Mouse (Mus musculus): ENCODE data around the gene Tubg2.
A peak's percentile ranks its signal among the peaks of the same experiment; 100 is the strongest.

DNA sequence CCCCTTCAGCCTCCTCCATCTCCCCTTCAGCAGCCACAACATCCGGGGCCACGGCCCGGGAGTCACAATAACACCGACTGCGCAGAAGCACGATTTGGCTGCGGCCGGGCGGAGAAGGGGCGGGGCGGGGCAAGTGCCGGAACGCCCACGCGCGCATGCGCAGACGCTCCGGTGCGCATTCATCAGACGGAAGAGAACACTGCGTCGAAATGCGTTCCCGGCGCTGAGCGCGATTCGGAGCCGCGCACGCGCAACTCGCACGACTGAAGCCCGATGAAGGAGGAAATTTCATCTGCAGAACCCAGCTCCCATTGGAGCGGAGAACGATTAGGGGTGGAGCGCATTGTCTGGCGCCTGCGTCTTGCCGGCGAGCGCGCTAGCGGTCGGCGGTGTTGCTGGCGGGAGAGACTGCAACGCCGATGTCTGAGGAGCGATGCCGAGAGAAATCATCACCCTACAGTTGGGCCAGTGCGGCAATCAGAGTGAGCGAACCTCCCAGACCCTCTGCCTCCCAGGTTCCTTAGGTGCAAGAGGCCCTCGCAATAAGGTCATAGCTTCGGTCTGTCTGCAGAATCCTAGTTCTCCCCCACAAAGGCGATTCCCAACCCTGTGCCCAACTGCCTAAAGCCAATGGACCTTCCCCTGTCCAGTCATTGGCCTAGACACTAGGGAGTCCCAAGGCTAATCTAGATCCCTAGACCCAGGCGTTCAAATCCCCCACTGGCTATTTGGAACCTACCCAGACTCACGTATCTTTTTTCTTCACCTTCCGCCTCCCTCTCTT, 35.8 kb upstream of the Tubg2 start, which contains the start of the genes Retreg3 and Tubg1:
- TF ChIP-seq CTCF (IDR thresholded peaks at IDR 0.05; ENCODE audit: insufficient read depth, low read depth, low read length) = no peak
- peak; percentile 96 for TF ChIP-seq POLR2A (IDR thresholded peaks at IDR 0.05; ENCODE audit: insufficient read depth, low read depth, low read length)
